Mouse (Mus musculus): Measurements from ENCODE around the gene Sardh. TPM values are rescaled to one million over a fixed set of nuclear protein-coding genes. Genes with fewer than 3 reads are reported as not detected.

Sardh gene
- total RNA-seq (2015; ENCODE audit: low replicate concordance) (not detected in 2 replicates), total RNA-seq (2017; ENCODE audit: low replicate concordance) (0.60 TPM in 1 of 2 replicates, not detected in the other)

- ATAC-seq (replicated peaks; ENCODE audit: low FRiP score, poor library complexity, severe bottlenecking): no peak
These were observed at the start of gene Sardh for GRCm38 (mm10) chr2:27248211-27248610. Gene Sardh (minus strand): TSS chr2:27248337.

- no peak for ATAC-seq (replicated peaks; ENCODE audit: low FRiP score, poor library complexity, severe bottlenecking)
These were observed 48.7 kb upstream of the Sardh start for GRCm38 (mm10) chr2:27296656-27297406.

DNA sequence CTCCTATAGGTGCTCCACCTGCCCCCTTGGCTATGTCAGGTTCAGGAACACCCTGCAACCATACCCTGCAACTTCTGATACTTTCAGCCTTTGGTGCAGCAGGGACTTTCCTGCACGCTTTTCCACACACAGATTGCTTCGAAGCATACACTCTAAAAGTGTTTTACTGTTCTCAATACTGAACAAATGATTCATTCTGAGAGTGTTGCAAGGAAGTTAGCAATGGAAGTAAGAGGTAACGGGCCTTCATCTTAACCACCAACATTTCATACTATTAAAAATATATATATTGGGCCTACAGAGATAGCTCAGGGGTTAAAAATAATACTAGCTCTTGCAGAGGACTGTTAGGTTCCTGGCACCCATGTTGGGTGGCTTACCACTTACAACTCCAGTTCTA is 46.6 kb upstream of the Sardh start:
- no peak for ATAC-seq (replicated peaks; ENCODE audit: low FRiP score, poor library complexity, severe bottlenecking)

DNA sequence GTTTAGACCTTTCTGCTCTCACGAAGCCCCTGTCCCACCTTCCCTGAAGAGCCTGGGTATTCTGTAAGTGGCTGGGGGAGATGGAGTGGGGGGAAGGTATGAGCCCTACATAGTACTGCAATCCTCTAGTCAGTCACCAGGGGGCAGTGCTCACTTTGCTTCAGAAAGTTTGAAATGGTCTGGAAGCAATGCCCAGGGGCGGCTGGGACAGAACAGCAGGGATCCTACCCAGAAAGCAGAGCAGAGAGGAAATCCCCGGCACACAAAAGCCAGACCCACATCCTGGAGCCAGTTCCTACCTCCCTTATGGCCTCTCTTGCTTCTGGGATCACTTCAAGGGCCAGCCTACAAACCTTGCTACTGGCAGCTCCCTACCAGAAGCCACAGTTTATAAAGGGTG is 40.9 kb upstream of the Sardh start:
- no peak; the same call in 1 of the 2 replicates for ATAC-seq (replicated peaks; ENCODE audit: low FRiP score, poor library complexity, severe bottlenecking)

DNA sequence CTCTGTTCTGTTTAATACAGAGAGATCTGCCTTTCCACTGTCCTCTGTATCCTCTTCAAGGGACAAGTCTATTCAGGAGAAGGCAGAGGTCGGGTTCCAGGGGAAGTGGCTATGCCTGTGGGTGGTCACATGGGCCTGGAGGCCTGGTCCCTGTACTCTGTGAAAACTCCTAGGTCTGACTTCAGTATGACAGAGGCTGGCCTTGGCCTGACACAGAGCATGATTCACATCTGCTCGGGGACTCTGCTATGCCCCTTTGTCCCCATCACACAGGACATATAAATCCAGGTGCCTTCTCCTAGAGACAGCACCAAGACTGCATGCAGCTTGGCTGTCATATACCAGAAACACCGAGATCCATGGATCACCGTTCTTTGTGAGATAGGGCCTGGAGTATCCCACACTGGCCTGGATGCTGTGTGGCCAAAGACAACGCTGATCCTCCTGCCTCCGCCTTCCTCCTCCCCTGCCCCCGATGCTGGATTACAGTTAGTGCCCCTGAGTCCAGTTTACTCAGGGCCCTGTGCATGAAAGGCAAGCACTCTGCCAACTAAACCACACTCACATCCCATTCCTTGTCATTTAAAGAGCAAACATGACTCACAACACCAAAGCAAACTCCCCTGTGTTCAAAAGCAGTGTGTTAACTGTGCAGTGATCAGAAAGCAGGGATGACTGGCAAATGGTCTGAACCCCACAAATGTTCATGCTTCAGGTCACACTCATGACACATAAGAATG is 39.0 kb upstream of the Sardh start:
- no peak for ATAC-seq (replicated peaks; ENCODE audit: low FRiP score, poor library complexity, severe bottlenecking)

GRCm38 (mm10) chr2:27284441-27284840 is 36.3 kb upstream of the Sardh start:
- no peak for ATAC-seq (replicated peaks; ENCODE audit: low FRiP score, poor library complexity, severe bottlenecking)

DNA sequence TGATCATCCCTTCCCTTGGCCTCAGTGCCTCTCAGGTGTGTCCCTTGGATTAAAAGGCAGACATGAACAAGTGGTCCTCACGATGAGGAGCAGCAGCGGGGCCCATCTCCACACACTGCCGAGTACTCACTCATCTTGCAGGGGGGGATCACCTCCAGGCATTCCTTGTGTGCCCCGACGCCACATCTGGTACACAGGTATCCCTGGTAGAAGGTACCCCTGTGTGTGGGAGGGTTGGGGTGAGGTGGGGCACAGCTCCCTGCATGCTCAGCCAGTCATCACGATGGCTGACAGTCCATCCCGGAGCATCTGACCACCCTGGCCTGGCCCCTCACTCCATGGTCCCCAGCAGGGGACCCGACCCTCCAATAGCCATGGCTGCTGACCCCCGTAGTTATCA is 33.6 kb upstream of the Sardh start:
- no peak for ATAC-seq (replicated peaks; ENCODE audit: low FRiP score, poor library complexity, severe bottlenecking)

DNA sequence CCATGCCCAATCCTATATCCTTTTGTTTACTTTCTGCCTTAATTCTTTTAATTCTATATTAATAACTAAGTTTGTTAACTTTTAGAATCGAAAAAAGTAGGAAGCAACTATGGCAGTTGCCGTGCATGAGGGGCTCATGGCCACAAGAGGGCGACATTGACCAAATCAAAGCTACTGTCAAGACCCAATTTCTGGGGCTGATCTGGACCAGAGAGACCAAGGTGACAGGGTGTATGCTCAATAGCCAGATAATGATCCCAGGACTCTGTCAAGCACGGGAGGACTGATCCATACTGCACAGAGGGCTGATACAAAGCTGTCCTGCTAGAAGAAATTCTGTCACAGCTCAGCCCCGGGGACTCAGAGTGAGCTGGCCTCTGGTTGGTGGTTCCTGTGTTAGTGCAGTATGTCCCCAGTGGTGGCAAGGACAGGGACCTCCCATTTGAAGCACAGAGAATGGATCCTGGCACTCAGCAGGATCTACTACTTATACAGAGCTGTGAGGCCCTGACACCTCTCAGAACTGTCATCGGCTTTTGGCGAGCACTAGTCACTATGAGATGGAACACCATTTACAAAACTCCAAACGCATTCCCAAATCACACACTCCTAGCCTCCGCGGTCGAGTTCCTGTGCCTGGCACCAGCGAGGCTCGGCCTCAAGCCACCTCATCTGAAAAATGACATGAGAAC is 32.9 kb upstream of the Sardh start:
- no peak for ATAC-seq (replicated peaks; ENCODE audit: low FRiP score, poor library complexity, severe bottlenecking)

DNA sequence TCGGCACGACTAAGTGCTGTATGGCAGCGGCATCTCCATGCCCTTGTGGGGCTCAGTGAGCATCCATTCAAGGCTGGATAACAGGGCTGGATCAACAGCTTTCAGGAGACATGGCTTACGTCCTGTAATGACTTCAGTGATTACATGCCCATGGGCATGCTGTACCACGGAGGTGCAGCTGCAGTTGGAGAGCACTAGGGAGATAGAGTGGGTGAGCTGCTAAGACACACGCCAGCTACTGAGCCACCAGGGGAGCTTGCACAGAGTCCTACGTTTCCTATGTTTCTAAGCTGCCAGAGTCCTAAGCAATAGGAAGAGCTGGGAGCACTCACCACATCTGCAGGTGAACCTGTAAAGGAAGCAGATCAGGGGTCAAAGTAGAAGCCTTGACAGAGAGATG is 30.7 kb upstream of the Sardh start:
- ATAC-seq (replicated peaks; ENCODE audit: low FRiP score, poor library complexity, severe bottlenecking): no peak

GRCm38 (mm10) chr2:27268325-27268724 is 20.2 kb upstream of the Sardh start:
- no peak for ATAC-seq (replicated peaks; ENCODE audit: low FRiP score, poor library complexity, severe bottlenecking)

DNA sequence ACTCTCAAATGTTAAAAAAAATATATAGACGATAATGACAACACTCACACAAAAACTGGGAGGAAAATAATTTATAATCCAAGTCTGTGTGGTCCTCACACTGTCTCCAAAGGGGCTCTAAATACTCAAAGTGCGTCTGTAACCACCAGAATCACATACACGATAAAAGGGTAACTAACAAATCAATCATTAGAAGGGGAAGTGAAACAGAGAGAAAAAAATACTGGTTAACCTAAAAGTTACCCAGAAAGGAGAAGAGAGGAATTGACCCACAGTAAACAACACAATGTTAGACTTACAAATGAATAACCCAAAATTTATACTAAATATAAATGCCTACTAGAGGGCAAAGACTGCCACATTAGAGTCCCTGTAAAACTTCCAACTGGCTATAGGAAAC is 17.7 kb upstream of the Sardh start:
- ATAC-seq (replicated peaks; ENCODE audit: low FRiP score, poor library complexity, severe bottlenecking): no peak

GRCm38 (mm10) chr2:27262984-27263383 is 14.8 kb upstream of the Sardh start:
- no peak for ATAC-seq (replicated peaks; ENCODE audit: low FRiP score, poor library complexity, severe bottlenecking)

GRCm38 (mm10) chr2:27251434-27251833 is 3.3 kb upstream of the Sardh start:
- no peak for ATAC-seq (replicated peaks; ENCODE audit: low FRiP score, poor library complexity, severe bottlenecking)

- ATAC-seq (replicated peaks; ENCODE audit: low FRiP score, poor library complexity, severe bottlenecking): no peak
These were observed 662 bp downstream of the Sardh start for GRCm38 (mm10) chr2:27247487-27247863.

GRCm38 (mm10) chr2:27246712-27247486 is 1.2 kb downstream of the Sardh start:
- ATAC-seq (replicated peaks; ENCODE audit: low FRiP score, poor library complexity, severe bottlenecking): no peak

DNA sequence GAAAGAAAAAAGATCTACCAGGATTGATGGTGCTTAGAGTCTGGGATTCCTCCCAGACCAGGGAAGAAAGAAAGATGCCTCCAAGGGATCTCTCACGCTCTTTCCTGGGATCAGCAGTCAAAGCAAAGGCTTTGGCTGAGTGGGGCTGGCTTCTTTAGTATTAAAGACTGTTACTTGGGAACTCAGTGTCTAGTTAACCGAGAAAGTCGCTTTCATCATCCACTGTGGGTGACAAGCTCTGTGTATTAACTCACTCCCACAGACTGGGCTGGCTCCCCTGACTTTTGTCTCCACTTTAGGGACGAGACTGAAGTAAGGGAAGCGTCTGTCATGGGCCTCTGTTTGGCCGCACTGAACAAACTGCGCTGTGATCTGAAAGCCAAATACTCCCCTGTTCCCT is 2.2 kb downstream of the Sardh start:
- no peak for ATAC-seq (replicated peaks; ENCODE audit: low FRiP score, poor library complexity, severe bottlenecking)

- ATAC-seq (replicated peaks; ENCODE audit: low FRiP score, poor library complexity, severe bottlenecking): peak; percentile 79
These were observed 10.8 kb downstream of the Sardh start for GRCm38 (mm10) chr2:27237342-27237741.

DNA sequence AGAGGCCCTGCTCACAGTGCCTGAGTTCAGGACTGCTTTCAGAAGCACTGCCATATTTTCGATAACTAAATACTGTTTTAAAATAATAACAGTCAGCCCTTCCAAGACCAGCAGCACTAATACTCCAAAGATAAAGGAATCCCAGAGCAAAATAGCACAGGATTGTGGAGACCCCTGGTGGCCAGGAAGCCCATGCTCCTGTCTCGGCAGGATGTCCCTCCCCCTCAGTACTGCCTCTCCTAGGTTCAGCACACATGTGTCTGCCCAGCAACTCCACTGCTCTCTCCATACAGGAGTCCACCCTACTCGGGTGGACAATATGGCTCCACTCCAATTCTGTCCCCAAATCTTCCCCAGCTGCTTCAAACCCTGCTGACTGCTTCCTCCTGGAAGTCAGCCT is 12.4 kb downstream of the Sardh start:
- no peak for ATAC-seq (replicated peaks; ENCODE audit: low FRiP score, poor library complexity, severe bottlenecking)

DNA sequence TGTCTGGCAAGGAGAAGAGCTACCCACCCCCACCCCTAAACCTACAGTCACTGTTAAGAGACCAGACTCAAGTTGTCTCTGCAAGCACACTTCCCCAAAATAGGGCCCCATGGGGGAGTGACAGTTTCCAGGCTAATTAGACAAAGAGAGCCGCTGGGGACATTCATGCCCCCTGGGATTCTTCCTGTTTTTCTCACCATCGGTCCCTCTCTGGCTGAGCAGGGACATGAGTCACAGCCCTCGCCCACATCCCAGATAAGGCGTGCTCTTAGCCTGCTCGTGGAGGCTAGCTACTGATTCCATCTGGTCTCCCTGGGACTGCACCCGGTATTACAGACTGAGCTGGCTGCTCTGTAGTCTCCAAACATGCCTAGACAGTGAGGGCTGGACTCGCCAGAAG is 15.8 kb downstream of the Sardh start:
- ATAC-seq (replicated peaks; ENCODE audit: low FRiP score, poor library complexity, severe bottlenecking): no peak

DNA sequence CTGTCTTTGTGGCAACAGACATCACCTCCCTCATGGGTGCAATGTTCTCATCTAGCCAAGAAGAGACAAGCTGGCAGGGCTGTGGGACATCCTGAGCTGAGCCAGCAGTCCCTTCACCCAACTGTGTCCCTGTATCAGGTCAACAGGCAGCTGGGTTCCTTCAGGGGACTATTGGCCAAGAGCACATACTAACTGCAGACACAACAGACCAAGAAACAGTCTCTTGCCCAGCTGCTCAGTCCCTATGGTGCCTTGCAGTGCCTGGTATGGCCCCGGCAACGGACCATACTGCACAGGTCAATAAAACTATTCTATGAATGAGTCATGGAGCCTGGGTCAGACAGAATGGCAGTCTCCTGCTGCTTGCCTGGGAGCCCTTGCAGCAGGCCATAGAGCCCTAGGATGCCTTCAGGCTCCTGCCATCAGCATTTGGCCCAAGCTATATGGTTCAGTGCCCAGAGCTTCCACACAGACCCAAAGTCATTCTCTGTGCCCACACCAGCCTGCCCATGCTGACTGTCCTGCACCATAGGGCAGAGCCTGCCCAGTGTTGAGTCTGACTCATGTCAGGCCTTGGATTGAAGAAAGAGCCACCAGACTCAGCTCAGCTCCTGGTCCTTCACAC is 18.5 kb downstream of the Sardh start:
- no peak for ATAC-seq (replicated peaks; ENCODE audit: low FRiP score, poor library complexity, severe bottlenecking)

Data from erythroblast, adult 5-6 weeks (primary cell).